Mouse (Mus musculus) ZHBTc4 (cell line): ENCODE data around the gene Hbp1.

Source experiments
- DNase-seq: peaks from one replicate; pipeline ENCODE4 v3.0.0-alpha.2; 2011; ENCODE audit warnings: low read depth, low spot score

Hbp1 gene

GRCm38 (mm10) chr12:31950659-31951031 lies 310 bp upstream of the Hbp1 start:
- no peak for DNase-seq

GRCm38 (mm10) chr12:31949193-31949741 lies 1.1 kb downstream of the Hbp1 start:
- peak; percentile 98 for DNase-seq

GRCm38 (mm10) chr12:31948101-31949000 lies 2.0 kb downstream of the Hbp1 start:
- DNase-seq = no peak

- DNase-seq = peak; percentile 73
These were observed 2.9 kb downstream of the Hbp1 start for GRCm38 (mm10) chr12:31947476-31947875.

- no peak for DNase-seq
These were observed 5.9 kb downstream of the Hbp1 start for GRCm38 (mm10) chr12:31944405-31944804.

DNA sequence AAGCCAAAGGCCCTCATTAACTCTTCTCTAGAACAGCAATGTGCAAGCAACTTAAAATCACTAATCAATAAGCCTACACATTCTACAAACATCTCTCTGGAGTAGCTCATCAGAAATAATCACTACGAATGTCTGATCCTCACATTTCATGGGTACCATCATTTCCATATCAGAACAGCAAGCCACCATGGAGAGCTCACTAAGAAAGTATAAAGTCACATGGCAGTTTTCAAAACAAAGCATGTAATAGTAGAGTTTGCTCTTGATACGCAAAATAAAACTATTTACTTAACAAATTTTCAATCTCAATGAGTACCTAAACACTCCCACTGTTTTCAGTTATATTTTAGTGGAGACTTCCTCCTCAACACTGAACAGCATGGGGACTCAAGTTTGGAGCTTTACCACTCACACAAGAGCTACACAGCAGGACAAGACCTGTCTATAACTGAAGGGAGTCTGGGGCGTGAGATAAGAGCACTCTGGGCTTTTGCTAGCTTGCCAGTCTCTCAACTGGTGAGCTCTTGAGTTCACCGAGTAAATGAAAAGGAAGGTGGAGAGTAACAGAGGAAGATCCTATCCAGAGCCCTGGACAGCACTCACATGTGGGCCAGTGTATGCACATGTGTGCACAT lies 7.2 kb downstream of the Hbp1 start:
- DNase-seq = no peak

GRCm38 (mm10) chr12:31939026-31939425 lies 11.3 kb downstream of the Hbp1 start:
- no peak for DNase-seq

GRCm38 (mm10) chr12:31938391-31938997 lies 11.8 kb downstream of the Hbp1 start:
- DNase-seq = peak; percentile 62

GRCm38 (mm10) chr12:31937613-31938012 lies 12.7 kb downstream of the Hbp1 start:
- DNase-seq = no peak

GRCm38 (mm10) chr12:31936657-31937300 lies 13.6 kb downstream of the Hbp1 start:
- peak; percentile 70 for DNase-seq

DNA sequence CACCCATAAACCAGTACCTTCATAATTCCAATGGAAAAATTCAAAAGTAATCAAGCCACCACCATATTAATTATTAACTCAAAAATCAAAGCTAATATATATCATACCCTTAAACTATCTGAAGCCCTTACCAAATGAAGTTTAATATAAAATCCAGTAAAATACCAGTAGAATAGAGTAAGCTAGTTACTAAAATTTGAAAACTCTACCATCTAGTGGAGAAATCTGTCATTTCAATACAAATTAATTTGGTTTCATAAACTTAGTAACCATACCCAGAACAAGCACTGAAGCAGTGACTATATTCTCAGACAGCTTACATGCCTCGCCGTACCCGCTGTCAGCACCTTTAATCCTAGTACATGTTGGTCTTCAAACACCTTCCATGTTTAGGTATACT lies 18.5 kb downstream of the Hbp1 start:
- no peak for DNase-seq

DNA sequence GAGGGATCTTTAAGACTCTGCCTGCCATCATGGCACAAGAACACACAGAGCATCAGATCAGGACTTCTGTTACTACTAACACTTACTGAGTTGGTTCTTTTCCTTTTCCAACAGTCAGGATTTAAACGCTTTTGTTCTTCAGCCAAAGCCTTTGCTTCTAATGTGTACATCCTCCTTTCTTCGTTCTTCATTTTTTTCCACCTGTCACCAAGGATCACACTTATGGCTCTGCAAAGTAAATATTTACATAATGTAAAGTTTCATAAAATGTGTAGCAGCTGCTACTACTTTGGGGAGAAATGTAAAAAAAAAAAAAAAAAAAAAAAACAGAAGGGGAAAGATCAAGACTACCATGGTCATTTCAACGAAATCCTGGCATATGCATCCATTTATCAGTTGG lies 21.8 kb downstream of the Hbp1 start:
- DNase-seq = no peak

GRCm38 (mm10) chr12:31926661-31927061 lies 23.7 kb downstream of the Hbp1 start:
- DNase-seq = peak; percentile 84

GRCm38 (mm10) chr12:31925343-31925742 lies 25.0 kb downstream of the Hbp1 start:
- no peak for DNase-seq

- DNase-seq = no peak
These were observed 26.2 kb downstream of the Hbp1 start for GRCm38 (mm10) chr12:31924135-31924534.

DNA sequence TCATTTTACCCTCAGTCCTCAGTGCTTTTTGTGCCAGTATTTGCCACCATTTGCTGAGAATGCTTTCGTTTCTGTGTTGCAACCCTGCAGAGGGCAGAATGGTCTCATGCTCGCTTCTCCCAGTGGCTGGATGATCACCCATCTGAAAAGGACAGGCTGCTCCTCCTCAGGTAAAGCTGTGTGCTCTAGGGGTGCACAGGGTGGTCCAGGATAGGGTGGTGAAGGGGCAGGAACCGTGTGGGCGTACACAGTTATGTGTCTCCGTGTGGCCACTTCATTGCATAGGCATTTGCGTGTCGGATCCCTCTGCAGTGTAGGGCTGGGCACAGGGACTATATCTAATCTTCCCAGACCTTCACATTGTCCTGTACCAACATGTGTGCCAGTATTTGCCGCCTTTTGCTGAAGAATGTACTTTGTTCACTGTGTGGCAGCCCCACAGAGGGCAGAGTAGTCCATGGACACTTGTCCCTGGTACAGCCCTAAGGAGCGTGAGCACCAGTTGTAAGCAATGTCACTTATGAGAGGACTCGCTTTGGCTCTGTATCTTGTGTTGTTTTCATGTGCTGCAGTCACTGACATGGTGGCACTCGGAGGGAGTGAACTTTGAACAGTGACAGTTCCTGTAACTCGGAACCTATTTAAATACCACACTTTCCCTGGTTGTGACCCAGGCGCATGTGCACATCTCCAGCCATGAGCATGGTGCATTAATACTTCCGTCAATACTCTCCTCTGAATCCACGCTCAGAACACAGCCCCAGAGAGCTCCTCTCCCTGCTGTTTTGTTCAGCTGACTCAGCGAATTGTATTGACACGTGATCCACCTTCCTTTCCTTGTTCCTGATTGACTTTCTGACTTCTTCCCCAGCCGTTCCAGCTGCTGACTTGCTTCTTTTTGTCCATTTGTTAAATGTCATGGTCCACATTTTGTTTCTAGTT lies 29.6 kb downstream of the Hbp1 start:
- DNase-seq = no peak

DNA sequence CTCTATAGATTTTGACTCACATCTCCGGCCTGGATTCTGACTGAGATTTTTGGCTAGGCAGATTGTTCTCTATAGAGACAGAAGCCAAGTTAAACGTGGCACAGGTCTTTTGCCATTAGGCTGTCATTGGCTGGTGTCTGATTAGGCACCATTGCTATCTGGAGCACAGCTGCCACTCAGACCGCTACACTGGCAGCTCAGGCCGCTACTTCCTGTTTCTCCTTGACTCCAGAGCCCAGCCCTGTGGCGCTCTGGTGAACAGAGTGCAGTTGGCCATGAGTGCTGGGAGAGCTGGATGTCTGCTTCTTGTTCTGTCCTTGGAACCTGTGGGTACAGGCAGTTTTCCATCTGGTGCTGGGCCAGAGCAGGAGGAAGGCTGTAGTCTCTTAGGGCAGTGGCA lies 33.1 kb downstream of the Hbp1 start:
- DNase-seq = peak; percentile 24

DNA sequence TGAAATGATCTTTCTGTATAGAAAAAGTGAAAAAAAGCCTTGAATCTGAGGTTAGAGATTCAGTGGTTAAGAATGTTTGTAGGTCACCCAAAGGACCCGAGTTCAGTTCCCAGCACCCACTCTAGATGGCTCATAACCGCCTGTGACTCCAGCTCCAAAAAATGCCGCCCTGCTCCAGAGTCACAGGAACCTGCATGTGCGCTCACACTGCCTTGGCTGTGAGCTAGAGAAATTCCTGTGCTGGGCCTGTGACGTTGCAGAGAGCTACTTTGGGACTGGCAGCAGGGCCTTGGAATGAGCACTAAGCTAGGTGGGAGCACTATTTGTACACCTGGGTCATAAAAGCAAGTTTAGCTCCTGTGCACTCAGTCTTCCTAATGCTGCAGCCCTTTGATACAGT lies 33.6 kb downstream of the Hbp1 start:
- DNase-seq = peak; percentile 23

- DNase-seq = no peak
These were observed 36.7 kb downstream of the Hbp1 start for GRCm38 (mm10) chr12:31913614-31914013.

GRCm38 (mm10) chr12:31912966-31913551 lies 37.3 kb downstream of the Hbp1 start:
- DNase-seq = no peak
